Comparison of ENCODE assay signal across 8 mouse cellular contexts in genomic region chr15:89425711-89426121, GRCm38 (mm10). TPM values are rescaled to one million over a fixed set of nuclear protein-coding genes. Genes with fewer than 3 reads are reported as not detected.
DNase-seq lines count a peak whose midpoint lies in the region; ATAC-seq and TF ChIP-seq lines count a peak whose summit lies in the region.

Gene Cpt1b, minus strand, starts transcription at chr15:89425863.

- peaks cover 12% of the 10 kb centered on the region for H3K4me1 ChIP-seq in thymus, adult 2 months (replicated peaks; ENCODE audit: control insufficient read depth, insufficient read depth, low read length)

- H3K36me3 ChIP-seq in thymus, adult 2 months (ENCODE audit: control insufficient read depth, insufficient read depth, low read length) = peaks cover 7% of the 10 kb centered on the region; the same call in 1 of the 2 replicates

- no peak within 1 kb of the TSS for H3K27ac ChIP-seq in thymus, adult 2 months (ENCODE audit: control insufficient read depth, insufficient read depth, low read length)

- WGBS in thymus, adult 2 months = 87% methylated on average over 6 of the region's 6 CpGs

- TF ChIP-seq POLR2A in thymus, adult 2 months (IDR thresholded peaks at IDR 0.05; ENCODE audit: control insufficient read depth, extremely low read depth, insufficient read depth, low read length, poor library complexity) = no peak

- DNase-seq in thymus, adult 2 months = no peak
- DNase-seq in thymus, postnatal 25 days = no peak
- DNase-seq in heart, adult 9 months (ENCODE audit: low spot score in 2 of 2) = peak; percentile 82 to 86
- peak; percentile 69 for DNase-seq in kidney, postnatal 14 days
- no peak for DNase-seq in right cerebral cortex, postnatal 36 days (ENCODE audit: low spot score in 2 of 2)
- DNase-seq in retina, embryonic 14.5 days (ENCODE audit: low spot score) = no peak
- no peak for DNase-seq in left cerebral cortex, postnatal 36 days (ENCODE audit: low spot score in 2 of 2)

- no peak for TF ChIP-seq CTCF in thymus, adult 2 months (IDR thresholded peaks at IDR 0.05; ENCODE audit: borderline replicate concordance, control insufficient read depth, extremely low read depth, insufficient read depth, low read length, poor library complexity)

- no peak for ATAC-seq in megakaryocyte, adult 5-6 weeks (ENCODE audit: poor library complexity, severe bottlenecking)

- no peaks in the 10 kb centered on the region for H3K27me3 ChIP-seq in thymus, adult 2 months (ENCODE audit: control insufficient read depth, insufficient read depth, low read length)

- intact Hi-C loops in left cerebral cortex, postnatal 36 days (cut with DNase I) = loop anchor here (5.0 kb wide), 1 partner anchor 53 kb away; the partner anchor contains the start of gene Sco2

- no peak within 1 kb of the TSS for H3K4me3 ChIP-seq in thymus, adult 2 months (ENCODE audit: control insufficient read depth, insufficient read depth, low read length)

RNA-seq across cellular contexts. Expression of gene Cpt1b, which starts in this region (rescaled TPM):
- 47.0 and 76.6 TPM in 2 replicates for polyA plus RNA-seq in thymus, adult 2 months (2012; rRNA removed)
- 0.82 and 1.3 TPM in 2 replicates for total RNA-seq in megakaryocyte, adult 5-6 weeks (2015)
- total RNA-seq in megakaryocyte, adult 5-6 weeks (2017) = 0.61 and 0.88 TPM in 2 replicates
- 1 to 10 TPM in 1 of 2 experiments, not detected in 1; 3.6 TPM for total RNA-seq in left cerebral cortex, postnatal 36 days (2021)

Comparison
In these comparisons a context has a peak if more than half of its experiments do, and no peak if none do; other contexts are left out.
1. DNase-seq: peak in heart, adult 9 months (2 of 2) and kidney, postnatal 14 days (single experiment); none in thymus, adult 2 months (single experiment), thymus, postnatal 25 days (single experiment), right cerebral cortex, postnatal 36 days (0 of 2), retina, embryonic 14.5 days (single experiment) and left cerebral cortex, postnatal 36 days (0 of 2).